Mouse (Mus musculus): ENCODE measurements around the gene Ngp.

DNA sequence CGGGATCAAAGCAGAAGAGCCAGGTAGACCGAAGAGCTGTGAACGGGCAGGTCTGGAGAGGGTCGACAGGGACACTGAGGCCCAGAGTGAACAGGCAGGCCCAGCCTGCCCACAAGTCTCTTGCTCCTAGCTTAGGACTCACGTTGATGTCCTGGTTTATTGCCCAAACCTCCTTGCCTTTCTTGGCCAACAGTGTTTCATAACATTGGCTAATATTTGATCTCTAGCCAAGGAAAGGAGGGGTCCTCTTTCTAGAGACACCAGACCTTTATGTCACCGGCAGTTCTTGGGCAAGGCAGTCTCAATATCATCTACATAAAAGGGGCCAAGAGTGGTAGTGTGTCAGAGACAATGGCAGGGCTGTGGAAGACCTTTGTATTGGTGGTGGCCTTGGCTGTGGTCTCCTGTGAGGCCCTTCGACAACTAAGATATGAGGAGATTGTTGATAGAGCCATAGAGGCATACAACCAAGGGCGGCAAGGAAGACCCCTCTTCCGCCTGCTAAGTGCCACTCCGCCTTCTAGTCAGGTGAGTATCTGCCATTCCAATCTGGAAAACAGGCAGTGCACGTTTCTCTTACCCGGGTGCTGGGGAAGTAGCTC lies at the start of gene Ngp:
- TF ChIP-seq CTCF (IDR thresholded peaks at IDR 0.05; ENCODE audit: control insufficient read depth, insufficient read depth, insufficient read length), result no peak
- no peak for TF ChIP-seq MYOD1 (IDR thresholded peaks at IDR 0.05; ENCODE audit: control insufficient read depth, insufficient read length, low read depth)
- TF ChIP-seq CEBPB (IDR thresholded peaks at IDR 0.05; ENCODE audit: low read depth), result no peak
